9 mouse cellular contexts compared by ENCODE assay signal in the genomic region with DNA sequence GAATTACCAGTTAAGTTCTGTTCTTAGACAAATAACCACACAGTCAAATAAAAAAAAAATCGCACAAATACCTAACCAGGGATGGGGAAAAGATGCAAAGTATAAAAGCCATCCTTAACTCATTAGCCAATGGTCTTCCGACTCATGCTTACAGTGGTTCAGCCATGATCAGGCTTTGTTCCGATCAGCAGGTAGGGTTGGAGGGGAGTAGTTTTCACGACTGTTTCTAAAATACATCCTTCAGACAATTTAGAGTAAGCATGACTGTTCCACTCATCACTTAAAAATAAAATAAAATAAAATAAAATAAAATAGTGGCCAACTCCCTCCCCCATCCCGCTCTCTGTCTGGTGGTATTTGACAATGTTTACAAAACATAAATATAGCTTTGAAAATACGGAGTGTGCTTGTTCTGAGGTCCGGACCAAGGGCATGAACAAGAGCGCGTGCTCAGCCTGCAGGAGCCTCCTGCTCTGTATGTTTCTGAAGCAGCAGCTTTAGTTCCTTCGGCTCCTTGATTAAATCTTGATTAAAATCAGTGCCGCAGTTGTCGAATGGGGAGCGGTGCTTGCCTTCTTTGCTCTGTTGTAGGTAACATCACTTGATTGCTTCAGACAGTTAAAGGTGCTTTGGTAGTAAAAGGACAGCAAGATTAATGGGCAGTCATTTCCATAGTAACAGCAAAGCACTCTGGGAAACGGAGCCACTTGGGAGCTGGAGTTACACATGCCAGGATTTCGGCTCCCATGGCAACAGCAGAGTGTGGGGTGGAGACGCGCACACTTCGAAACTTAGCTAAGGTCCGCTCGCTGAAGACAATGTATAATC.
A peak's percentile ranks its signal among the peaks of the same experiment; 100 is the strongest.
DNase-seq lines count a peak whose midpoint lies in the region; ATAC-seq lines count a peak whose summit lies in the region.
"Had no signal": no experiment of that assay in that cellular context is flagged by ENCODE, and none has a peak within 500 bp of the region (broad histone marks: within the 10 kb centered on the region; RNA-seq: fewer than 3 reads in every experiment).

No protein-coding gene starts in this region.

- H3K9me3 ChIP-seq in forebrain, embryonic 10.5 days, result no peaks in the 10 kb centered on the region
- H3K9me3 ChIP-seq in heart, embryonic 16.5 days (replicated peaks; ENCODE audit: control insufficient read depth, low read length), result no peaks in the 10 kb centered on the region

- H3K9ac ChIP-seq in heart, embryonic 16.5 days (ENCODE audit: low read length), result no peak overlapping the region
- H3K9ac ChIP-seq: liver, embryonic 14.5 days had no signal

- no peaks in the 10 kb centered on the region; the same call in 1 of the 2 replicates for H3K27me3 ChIP-seq in forebrain, embryonic 10.5 days (ENCODE audit: poor library complexity, severe bottlenecking)
- no peaks in the 10 kb centered on the region for H3K27me3 ChIP-seq in heart, embryonic 16.5 days (ENCODE audit: control insufficient read depth, insufficient read depth, low read length)

- peak overlapping the region; percentile 49 for H3K4me2 ChIP-seq in heart, embryonic 16.5 days (ENCODE audit: low read depth, low read length)

- ATAC-seq in heart, embryonic 16.5 days (replicated peaks; ENCODE audit: extremely low read depth, insufficient read depth, low FRiP score), result peak; percentile 78; the same call in 1 of the 2 replicates

- H3K27ac ChIP-seq in forebrain, embryonic 10.5 days, result peak overlapping the region; percentile 76
- H3K27ac ChIP-seq in heart, embryonic 16.5 days (ENCODE audit: low read length), result no peak overlapping the region
- H3K27ac ChIP-seq: liver, embryonic 14.5 days had no signal

- no peaks in the 10 kb centered on the region for H3K36me3 ChIP-seq in forebrain, embryonic 10.5 days (replicated peaks)
- H3K36me3 ChIP-seq in heart, embryonic 16.5 days (ENCODE audit: control insufficient read depth, insufficient read depth), result no peaks in the 10 kb centered on the region

- peaks cover 14% of the 10 kb centered on the region for H3K4me1 ChIP-seq in forebrain, embryonic 10.5 days
- H3K4me1 ChIP-seq in heart, embryonic 16.5 days (ENCODE audit: control insufficient read depth, insufficient read depth, low read length), result no peaks in the 10 kb centered on the region

- WGBS in forebrain, embryonic 10.5 days, result 62% methylated on average over 20 of the region's 20 CpGs
- WGBS in heart, embryonic 16.5 days, result 52% methylated on average over 20 of the region's 20 CpGs

- peak; percentile 4 to 42 for DNase-seq in urinary bladder, adult 18-20 months (ENCODE audit: low spot score in 2 of 2)
- DNase-seq in urinary bladder, adult 2 months (ENCODE audit: low spot score), result no peak
- DNase-seq in forebrain, embryonic 10.5 days (ENCODE audit: extremely low spot score, low spot score), result peak; percentile 72
- DNase-seq in kidney, postnatal 14 days, result peak; percentile 69
- peak; percentile 75 to 83 for DNase-seq in lung, adult 18-20 months
- DNase-seq in ovary, postnatal 14 days (ENCODE audit: low spot score), result peak; percentile 56
- DNase-seq in spleen, adult 18-20 months, result no peak

- H3K4me3 ChIP-seq in forebrain, embryonic 10.5 days, result no peak overlapping the region
- no peak overlapping the region for H3K4me3 ChIP-seq in heart, embryonic 16.5 days (ENCODE audit: low read length)

Comparison
In these comparisons a context has a peak if more than half of its experiments do, and no peak if none do; other contexts are left out.
1. DNase-seq: peak in urinary bladder, adult 18-20 months (2 of 2), forebrain, embryonic 10.5 days (single experiment), kidney, postnatal 14 days (single experiment), lung, adult 18-20 months (2 of 2) and ovary, postnatal 14 days (single experiment); none in urinary bladder, adult 2 months (single experiment) and spleen, adult 18-20 months (0 of 2).